Mouse (Mus musculus) thymus, postnatal 14 days (tissue): Measurements from ENCODE around the gene Cog7.

Experiments used
- DNase-seq: peaks from one replicate; pipeline ENCODE4 v3.0.0; 2021

The Cog7 gene

GRCm38 (mm10) chr7:121981307-121981871 is at the start of gene Cog7:
TSS of gene Cog7 (minus strand) at chr7:121981711.
- DNase-seq: peak; percentile 95

GRCm38 (mm10) chr7:122022131-122022530 is 40.6 kb upstream of the Cog7 start:
- no peak for DNase-seq

- DNase-seq: peak; percentile 88
Observed at GRCm38 (mm10) chr7:122020667-122021354, 39.3 kb upstream of the Cog7 start, which contains the start of gene Gga2. TSS of gene Gga2 (minus strand) at chr7:122021222.

GRCm38 (mm10) chr7:122020273-122020666 is 38.8 kb upstream of the Cog7 start:
- no peak for DNase-seq

GRCm38 (mm10) chr7:122018978-122019377 is 37.5 kb upstream of the Cog7 start:
- DNase-seq: no peak

- no peak for DNase-seq
Observed at GRCm38 (mm10) chr7:122018247-122018646, 36.7 kb upstream of the Cog7 start.

GRCm38 (mm10) chr7:122015734-122016133 is 34.2 kb upstream of the Cog7 start:
- no peak for DNase-seq

GRCm38 (mm10) chr7:122015105-122015504 is 33.6 kb upstream of the Cog7 start:
- DNase-seq: no peak

- no peak for DNase-seq
Observed at GRCm38 (mm10) chr7:122012949-122013348, 31.4 kb upstream of the Cog7 start.

GRCm38 (mm10) chr7:122012370-122012769 is 30.9 kb upstream of the Cog7 start:
- DNase-seq: no peak

- no peak for DNase-seq
Observed at GRCm38 (mm10) chr7:122000396-122000795, 18.9 kb upstream of the Cog7 start.

GRCm38 (mm10) chr7:121995961-121996360 is 14.4 kb upstream of the Cog7 start:
- DNase-seq: no peak

- peak; percentile 69 for DNase-seq
Observed at GRCm38 (mm10) chr7:121975031-121975430, 6.5 kb downstream of the Cog7 start.

GRCm38 (mm10) chr7:121971698-121972097 is 9.8 kb downstream of the Cog7 start:
- no peak for DNase-seq

- no peak for DNase-seq
Observed at GRCm38 (mm10) chr7:121970250-121970649, 11.3 kb downstream of the Cog7 start.

- peak; percentile 61 for DNase-seq
Observed at GRCm38 (mm10) chr7:121968816-121969215, 12.7 kb downstream of the Cog7 start.

- DNase-seq: no peak
Observed at GRCm38 (mm10) chr7:121968242-121968641, 13.3 kb downstream of the Cog7 start.

- no peak for DNase-seq
Observed at GRCm38 (mm10) chr7:121966169-121966568, 15.3 kb downstream of the Cog7 start.

- peak; percentile 51 for DNase-seq
Observed at GRCm38 (mm10) chr7:121963883-121964398, 17.6 kb downstream of the Cog7 start.

GRCm38 (mm10) chr7:121962571-121962959 is 18.9 kb downstream of the Cog7 start:
- DNase-seq: no peak

- DNase-seq: no peak
Observed at GRCm38 (mm10) chr7:121961913-121962570, 19.5 kb downstream of the Cog7 start.

- DNase-seq: no peak
Observed at GRCm38 (mm10) chr7:121955802-121956201, 25.7 kb downstream of the Cog7 start.

GRCm38 (mm10) chr7:121954891-121955669 is 26.4 kb downstream of the Cog7 start:
- DNase-seq: no peak
